8 mouse cellular contexts compared by ENCODE assay signal in genomic region chr10:60285183-60285582, GRCm38 (mm10). TPM values are rescaled to one million over a fixed set of nuclear protein-coding genes. Genes with fewer than 3 reads are reported as not detected.
A peak's percentile ranks its signal among the peaks of the same experiment; 100 is the strongest.
DNase-seq lines count a peak whose midpoint lies in the region; ATAC-seq lines count a peak whose summit lies in the region.

No protein-coding gene starts in this region.

- 65% methylated on average over 8 of the region's 8 CpGs for WGBS in kidney, embryonic 14.5 days
- 78% methylated on average over 8 of the region's 8 CpGs for WGBS in embryonic facial prominence, embryonic 11.5 days
- 29% methylated on average over 8 of the region's 8 CpGs for WGBS in hindbrain, embryonic 16.5 days
- WGBS in midbrain, embryonic 16.5 days: 39% methylated on average over 8 of the region's 8 CpGs

- no peak overlapping the region; the same call in 1 of the 2 replicates for H3K4me2 ChIP-seq in kidney, embryonic 14.5 days (replicated peaks; ENCODE audit: low read depth, low read length)
- no peak overlapping the region; the same call in 1 of the 2 replicates for H3K4me2 ChIP-seq in embryonic facial prominence, embryonic 11.5 days (ENCODE audit: low read depth, low read length)
- H3K4me2 ChIP-seq in hindbrain, embryonic 16.5 days (ENCODE audit: low read length): peak overlapping the region; percentile 57
- H3K4me2 ChIP-seq in midbrain, embryonic 16.5 days (ENCODE audit: low read length): peak overlapping the region; percentile 60

- H3K27ac ChIP-seq in kidney, embryonic 14.5 days (ENCODE audit: low read depth, low read length): 0 out of 2 replicates have a peak overlapping the region, but pooled peaks have one; percentile 4
- peak overlapping the region; percentile 3; the same call in 1 of the 2 replicates for H3K27ac ChIP-seq in embryonic facial prominence, embryonic 11.5 days (replicated peaks; ENCODE audit: low read depth, low read length)
- peak overlapping the region; percentile 83 for H3K27ac ChIP-seq in hindbrain, embryonic 16.5 days (ENCODE audit: low read depth, low read length)
- peak overlapping the region; percentile 85 for H3K27ac ChIP-seq in midbrain, embryonic 16.5 days (ENCODE audit: low read length)

- no peaks in the 10 kb centered on the region for H3K27me3 ChIP-seq in kidney, embryonic 14.5 days (ENCODE audit: control insufficient read depth, insufficient read depth, low read length)
- no peaks in the 10 kb centered on the region for H3K27me3 ChIP-seq in embryonic facial prominence, embryonic 11.5 days (ENCODE audit: control insufficient read depth, insufficient read depth, low read length)
- H3K27me3 ChIP-seq in hindbrain, embryonic 16.5 days (replicated peaks; ENCODE audit: control insufficient read depth, insufficient read depth, low read length): no peaks in the 10 kb centered on the region
- H3K27me3 ChIP-seq in midbrain, embryonic 16.5 days (ENCODE audit: control insufficient read depth, insufficient read depth, low read depth, low read length): no peaks in the 10 kb centered on the region

- peak; percentile 25; the same call in 1 of the 2 replicates for ATAC-seq in kidney, embryonic 14.5 days (ENCODE audit: low FRiP score, low TSS enrichment)
- peak; percentile 35; the same call in 1 of the 2 replicates for ATAC-seq in embryonic facial prominence, embryonic 11.5 days (replicated peaks; ENCODE audit: insufficient number of reproducible peaks, low FRiP score, low TSS enrichment, low read depth)
- peak; percentile 40 for ATAC-seq in hindbrain, embryonic 16.5 days
- peak; percentile 36 for ATAC-seq in midbrain, embryonic 16.5 days
- ATAC-seq in inflammation-experienced regulatory T-cells, adult 6 months: no peak

- intact Hi-C loops in left cerebral cortex, postnatal 25 days (cut with DNase I): no loop called here

- 0 out of 2 replicates have a peak, but pooled peaks cover 3% of the 10 kb centered on the region for H3K36me3 ChIP-seq in kidney, embryonic 14.5 days (ENCODE audit: control insufficient read depth, insufficient read depth, low read length)
- H3K36me3 ChIP-seq in embryonic facial prominence, embryonic 11.5 days (replicated peaks; ENCODE audit: control insufficient read depth, insufficient read depth, low read depth, low read length): no peaks in the 10 kb centered on the region
- H3K36me3 ChIP-seq in hindbrain, embryonic 16.5 days (ENCODE audit: control insufficient read depth, insufficient read depth, low read length): no peaks in the 10 kb centered on the region
- H3K36me3 ChIP-seq in midbrain, embryonic 16.5 days (ENCODE audit: control insufficient read depth, insufficient read depth, low read length): no peaks in the 10 kb centered on the region

- H3K4me3 ChIP-seq in kidney, embryonic 14.5 days (ENCODE audit: low read length): no peak overlapping the region
- H3K4me3 ChIP-seq in embryonic facial prominence, embryonic 11.5 days (ENCODE audit: low read depth, low read length): no peak overlapping the region
- peak overlapping the region; percentile 31 for H3K4me3 ChIP-seq in hindbrain, embryonic 16.5 days (ENCODE audit: low read length)
- peak overlapping the region; percentile 21 for H3K4me3 ChIP-seq in midbrain, embryonic 16.5 days (ENCODE audit: low read depth, low read length)

- peaks cover 25% of the 10 kb centered on the region for H3K4me1 ChIP-seq in kidney, embryonic 14.5 days (ENCODE audit: control insufficient read depth, insufficient read depth, low read length)
- peaks cover 15% of the 10 kb centered on the region for H3K4me1 ChIP-seq in embryonic facial prominence, embryonic 11.5 days (ENCODE audit: control insufficient read depth, insufficient read depth, low read length)
- peaks cover 72% of the 10 kb centered on the region for H3K4me1 ChIP-seq in hindbrain, embryonic 16.5 days (ENCODE audit: control insufficient read depth, insufficient read depth, low read depth, low read length)
- peaks cover 77% of the 10 kb centered on the region for H3K4me1 ChIP-seq in midbrain, embryonic 16.5 days (ENCODE audit: control insufficient read depth, insufficient read depth, low read length)

- H3K9ac ChIP-seq in kidney, embryonic 14.5 days (ENCODE audit: low read depth, low read length): no peak overlapping the region
- H3K9ac ChIP-seq in embryonic facial prominence, embryonic 11.5 days (replicated peaks; ENCODE audit: low read length): no peak overlapping the region
- H3K9ac ChIP-seq in hindbrain, embryonic 16.5 days (ENCODE audit: low read depth, low read length): peak overlapping the region; percentile 43
- peak overlapping the region; percentile 49 for H3K9ac ChIP-seq in midbrain, embryonic 16.5 days (ENCODE audit: low read depth, low read length)

- no peaks in the 10 kb centered on the region for H3K9me3 ChIP-seq in kidney, embryonic 14.5 days (ENCODE audit: control insufficient read depth, low read length)
- H3K9me3 ChIP-seq in embryonic facial prominence, embryonic 11.5 days (replicated peaks; ENCODE audit: control insufficient read depth, low read length): no peaks in the 10 kb centered on the region
- no peaks in the 10 kb centered on the region for H3K9me3 ChIP-seq in hindbrain, embryonic 16.5 days (ENCODE audit: control insufficient read depth, low read length)
- no peaks in the 10 kb centered on the region for H3K9me3 ChIP-seq in midbrain, embryonic 16.5 days (replicated peaks; ENCODE audit: control insufficient read depth, low read length, poor library complexity, severe bottlenecking)

- no peak for DNase-seq in kidney, adult 18-20 months
- DNase-seq in embryonic facial prominence, embryonic 11.5 days (ENCODE audit: low spot score): no peak
- no peak for DNase-seq in left cerebral cortex, postnatal 25 days (ENCODE audit: low spot score in 2 of 2)
- DNase-seq in thymus, postnatal 36 days: no peak

RNA-seq across cellular contexts. Expression of gene Psap, which starts 7.8 kb away (rescaled TPM):
- 69.5 and 122 TPM in 2 replicates for polyA plus RNA-seq in kidney, embryonic 14.5 days (2014; fragmentation: Nextera tagmentation; extraction: Ambion mirVana)
- polyA plus RNA-seq in embryonic facial prominence, embryonic 11.5 days (2014; fragmentation: Nextera tagmentation; extraction: Ambion mirVana): 64.2 and 74.4 TPM in 2 replicates
- polyA plus RNA-seq in hindbrain, embryonic 16.5 days (2015; fragmentation: Nextera tagmentation; extraction: Ambion mirVana): 218 and 239 TPM in 2 replicates
- 204 and 235 TPM in 2 replicates for polyA plus RNA-seq in midbrain, embryonic 16.5 days (2015; fragmentation: Nextera tagmentation; extraction: Ambion mirVana)
- 100 to 1,000 TPM in 2 of 3 experiments, 10 to 100 TPM in 1; 79.4 to 218 (median 211) TPM for polyA plus RNA-seq in inflammation-experienced regulatory T-cells, adult 6 months (2017; shearing (Covaris generic))
- total RNA-seq in left cerebral cortex, postnatal 25 days (2021): 1,000 to 10,000 TPM; 1,491 to 1,558 TPM

Comparison
In these comparisons a context has a peak if more than half of its experiments do, and no peak if none do; other contexts are left out.
1. H3K27ac ChIP-seq: peak in every context shown above with its lines; median percentile 85 in midbrain, embryonic 16.5 days; 83 in hindbrain, embryonic 16.5 days; 4 in kidney, embryonic 14.5 days; 3 in embryonic facial prominence, embryonic 11.5 days.
2. H3K4me2 ChIP-seq: peak in hindbrain, embryonic 16.5 days (single experiment) and midbrain, embryonic 16.5 days (single experiment); none in kidney, embryonic 14.5 days (single experiment) and embryonic facial prominence, embryonic 11.5 days (single experiment).
3. H3K4me3 ChIP-seq: peak in hindbrain, embryonic 16.5 days (single experiment) and midbrain, embryonic 16.5 days (single experiment); none in kidney, embryonic 14.5 days (single experiment) and embryonic facial prominence, embryonic 11.5 days (single experiment).
4. H3K9ac ChIP-seq: peak in hindbrain, embryonic 16.5 days (single experiment) and midbrain, embryonic 16.5 days (single experiment); none in kidney, embryonic 14.5 days (single experiment) and embryonic facial prominence, embryonic 11.5 days (single experiment).